Mouse (Mus musculus): Measurements from ENCODE around the gene Fam166a.

GRCm38 (mm10) chr2:25239766-25240165, 21.2 kb downstream of the Fam166a start:
- TF ChIP-seq CTCF (conservative IDR thresholded peaks at IDR 0.05; ENCODE audit: insufficient read depth, insufficient read length, low read depth, low read length) (no peak), POLR2A (IDR thresholded peaks at IDR 0.05; ENCODE audit: low read depth, low read length) (no peak)

All from kidney, adult 2 months (tissue).